Mouse (Mus musculus) embryonic facial prominence, embryonic 15.5 days (tissue): ENCODE measurements around the gene Ptx4. TPM values are rescaled to one million over a fixed set of nuclear protein-coding genes. Genes with fewer than 3 reads are reported as not detected.
"Not testable (repeated sequence)": the region's sequence is repeated elsewhere in the genome, so short reads cannot be mapped to it uniquely, and the experiment has no call there.

Experiments used
- ATAC-seq: fragments of 200-750 bp; cut with Nextera tagmentation; 2 replicates; pipeline ENCODE4 v1.8.0; 2017; ENCODE audit warnings: low read depth, moderate TSS enrichment; ENCODE audit not compliant: insufficient number of reproducible peaks, low FRiP score, low TSS enrichment
- H3K27ac ChIP-seq: fragments of 300-500 bp; sonication (generic); replicated peaks from 2 replicates; pipeline ENCODE4 v1.5.1; 2015; ENCODE audit warnings: mild to moderate bottlenecking, inconsistent platforms
- H3K27me3 ChIP-seq: fragments of 300-500 bp; sonication (generic); 2 replicates; pipeline ENCODE4 v1.6.1; 2015; ENCODE audit warnings: inconsistent platforms
- H3K36me3 ChIP-seq: fragments of 300-500 bp; sonication (generic); 2 replicates; pipeline ENCODE4 v1.6.1; 2015; ENCODE audit warnings: mild to moderate bottlenecking, inconsistent platforms
- H3K4me1 ChIP-seq: fragments of 300-500 bp; sonication (generic); 2 replicates; pipeline ENCODE4 v1.6.1; 2015; ENCODE audit warnings: inconsistent platforms
- H3K4me2 ChIP-seq: fragments of 300-500 bp; sonication (generic); replicated peaks from 2 replicates; pipeline ENCODE4 v1.6.1; 2015; ENCODE audit warnings: mild to moderate bottlenecking, inconsistent platforms
- H3K4me3 ChIP-seq: fragments of 300-500 bp; sonication (generic); replicated peaks from 2 replicates; pipeline ENCODE4 v1.5.1; 2015; ENCODE audit warnings: mild to moderate bottlenecking, inconsistent platforms
- H3K9ac ChIP-seq: fragments of 300-500 bp; sonication (generic); 2 replicates; pipeline ENCODE4 v1.6.1; 2015; ENCODE audit warnings: inconsistent platforms
- H3K9me3 ChIP-seq: fragments of 300-500 bp; sonication (generic); replicated peaks from 2 replicates; pipeline ENCODE4 v1.6.1; 2016; ENCODE audit warnings: inconsistent platforms
- WGBS: fragments of 180-500 bp; shearing (Covaris S2); methylation state at CpG from one replicate; pipeline ENCODE4 v1.1.7; 2015; 5-methylcytosine and 5-hydroxymethylcytosine counted together
- polyA plus RNA-seq: library from polyadenylated mRNA; unstranded; fragments of >200 nt; fragmentation: Nextera tagmentation; extraction: Ambion mirVana; gene quantifications from 2 replicates; pipeline ENCODE4 v1.2.1, GENCODE M21; 2015

Gene Ptx4
- polyA plus RNA-seq, 1 experiment from 2014 or later: 2.2 TPM

GRCm38 (mm10) chr17:25115664-25116432 is 4.7 kb upstream of the Ptx4 start, which contains the start of gene Telo2:
Gene Telo2, minus strand, starts transcription at chr17:25115967.
- 4% methylated on average over 40 of the region's 40 CpGs for WGBS
- H3K9ac ChIP-seq: peak within 1 kb of the TSS; percentile 65
- peak within 1 kb of the TSS; percentile 95 for H3K27ac ChIP-seq
- H3K9me3 ChIP-seq: no peaks in the 10 kb centered on the region
- no peaks in the 10 kb centered on the region for H3K27me3 ChIP-seq
- peak; percentile 89 for ATAC-seq
- peak within 1 kb of the TSS; percentile 67 for H3K4me3 ChIP-seq
- H3K4me2 ChIP-seq: peak within 1 kb of the TSS; percentile 94
- H3K36me3 ChIP-seq: peaks cover 22% of the 10 kb centered on the region
- peaks cover 17% of the 10 kb centered on the region for H3K4me1 ChIP-seq

DNA sequence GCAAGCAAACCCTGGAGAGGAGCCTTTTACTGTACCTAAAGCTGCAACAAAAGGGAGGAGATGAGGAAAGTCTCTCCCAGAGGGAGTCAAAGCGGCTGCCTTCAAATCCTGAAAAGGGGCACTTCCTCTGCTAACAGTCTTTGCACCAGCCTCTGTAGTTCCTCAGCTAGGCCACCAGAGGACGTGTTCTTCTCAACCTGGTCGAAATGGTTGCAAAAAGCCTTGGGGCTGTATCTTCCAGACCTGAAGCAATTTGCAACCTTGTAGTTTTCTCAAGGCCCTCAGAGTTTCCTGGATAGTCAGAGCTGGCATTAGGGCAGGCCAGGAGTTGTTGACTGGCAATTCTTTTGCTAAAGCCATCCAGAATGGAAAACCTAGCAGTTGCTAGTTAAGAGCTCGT is 3.3 kb upstream of the Ptx4 start:
- H3K4me1 ChIP-seq: peaks cover 17% of the 10 kb centered on the region
- no peak for ATAC-seq
- 38% methylated on average over 4 of the region's 4 CpGs for WGBS

GRCm38 (mm10) chr17:25123979-25124378 is 3.4 kb downstream of the Ptx4 start:
- Histone ChIP-seq H3K4me2 (no peak overlapping the region), H3K27ac (no peak overlapping the region), H3K27me3 (no peaks in the 10 kb centered on the region; the same call in 1 of the 2 replicates), H3K9me3 (no peaks in the 10 kb centered on the region), H3K36me3 (no peaks in the 10 kb centered on the region), H3K9ac (no peak overlapping the region), H3K4me3 (no peak overlapping the region), H3K4me1 (0 out of 2 replicates have a peak, but pooled peaks cover 3% of the 10 kb centered on the region)
- 33% methylated on average over 7 of the region's 7 CpGs for WGBS
- ATAC-seq: no peak

More for the DNA sequence above, 3.3 kb upstream of the Ptx4 start:
- Histone ChIP-seq H3K27ac (no peak overlapping the region), H3K4me2 (no peak overlapping the region), H3K9ac (no peak overlapping the region), H3K9me3 (no peaks in the 10 kb centered on the region), H3K27me3 (no peaks in the 10 kb centered on the region), H3K36me3 (peaks cover 14% of the 10 kb centered on the region), H3K4me3 (no peak overlapping the region)

DNA sequence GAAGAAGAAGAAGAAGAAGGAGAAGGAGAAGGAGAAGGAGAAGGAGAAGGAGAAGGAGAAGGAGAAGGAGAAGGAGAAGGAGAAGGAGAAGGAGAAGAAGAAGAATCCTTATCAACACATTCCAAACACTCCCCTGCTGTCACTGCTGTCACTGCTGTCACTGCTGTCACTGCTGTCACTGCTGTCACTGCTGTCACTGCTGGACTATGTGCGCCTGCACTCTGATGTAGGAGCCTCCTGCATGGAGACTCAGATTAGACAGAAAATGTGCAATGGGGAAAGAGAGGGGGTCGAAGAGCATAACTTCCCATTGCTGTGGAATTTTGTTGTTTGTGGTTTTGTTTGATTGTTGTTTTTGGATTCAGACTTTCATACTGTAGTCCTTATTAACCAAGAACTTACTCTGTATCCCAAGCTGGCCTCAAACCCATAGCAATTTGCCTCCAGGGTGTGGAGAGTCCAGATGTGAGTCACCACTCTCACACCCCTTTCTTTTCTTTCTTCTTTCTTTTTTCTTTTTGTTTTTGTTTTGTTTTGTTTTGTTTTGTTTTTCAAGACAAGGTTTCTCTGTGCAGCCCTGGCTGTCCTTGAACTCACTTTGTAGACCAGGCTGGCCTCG is 5.0 kb downstream of the Ptx4 start:
- WGBS: 68% methylated on average over 3 of the region's 3 CpGs

DNA sequence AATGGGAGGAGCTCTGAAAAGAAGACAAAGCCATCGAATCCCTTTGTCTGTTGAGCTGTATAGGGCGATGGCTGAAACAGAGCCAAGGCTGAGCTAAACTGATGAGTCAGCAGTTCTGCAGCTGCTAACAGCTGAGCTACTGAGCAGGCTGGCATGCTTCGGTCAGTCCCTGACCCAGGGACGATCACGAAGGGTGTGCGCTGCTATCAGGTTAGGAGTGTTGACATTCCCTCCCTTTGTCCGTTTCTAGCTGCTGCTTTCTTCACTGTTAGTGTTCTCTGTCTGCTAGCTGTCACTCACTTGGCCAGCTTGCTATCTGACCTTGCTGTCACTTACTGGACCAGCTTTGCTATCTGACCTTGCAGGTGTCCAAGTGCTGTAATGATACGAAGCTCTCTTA is 6.5 kb downstream of the Ptx4 start:
- H3K27me3 ChIP-seq: no peaks in the 10 kb centered on the region; the same call in 1 of the 2 replicates
- no peaks in the 10 kb centered on the region for H3K9me3 ChIP-seq
- no peaks in the 10 kb centered on the region for H3K36me3 ChIP-seq
- no peak overlapping the region for H3K9ac ChIP-seq
- no peaks in the 10 kb centered on the region for H3K4me1 ChIP-seq
- no peak overlapping the region for H3K4me3 ChIP-seq
- ATAC-seq: no peak
- 64% methylated on average over 8 of the region's 8 CpGs for WGBS
- no peak overlapping the region for H3K27ac ChIP-seq
- H3K4me2 ChIP-seq: no peak overlapping the region

More for the DNA sequence above, 5.0 kb downstream of the Ptx4 start:
- not testable (repeated sequence) for H3K4me3 ChIP-seq, H3K27me3 ChIP-seq, H3K9ac ChIP-seq, H3K27ac ChIP-seq, H3K4me1 ChIP-seq, H3K9me3 ChIP-seq, H3K4me2 ChIP-seq, H3K36me3 ChIP-seq, ATAC-seq

DNA sequence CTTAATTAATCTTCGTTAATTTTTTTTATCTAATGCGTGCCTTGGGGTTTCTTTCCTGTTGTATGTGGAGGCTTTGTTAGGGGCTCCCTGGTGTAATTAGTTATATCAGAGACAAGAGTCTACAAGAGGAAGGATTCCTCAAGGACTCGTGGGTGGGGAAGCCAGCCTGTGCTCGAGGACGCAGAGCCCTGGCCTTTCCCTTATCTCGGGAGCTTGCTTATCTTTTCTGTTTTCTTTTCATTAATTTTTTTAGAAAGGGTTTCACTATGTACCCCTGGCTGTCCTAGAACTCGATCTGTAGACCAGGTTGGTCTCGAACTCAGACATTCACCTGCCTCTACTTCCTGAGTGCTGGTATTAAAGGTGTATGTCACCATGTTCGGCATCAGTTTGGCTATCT is 7.1 kb downstream of the Ptx4 start:
- H3K9ac ChIP-seq: no peak overlapping the region
- H3K27me3 ChIP-seq: no peaks in the 10 kb centered on the region; the same call in 1 of the 2 replicates
- 74% methylated on average over 9 of the region's 9 CpGs for WGBS
- no peaks in the 10 kb centered on the region for H3K36me3 ChIP-seq
- no peaks in the 10 kb centered on the region for H3K9me3 ChIP-seq
- H3K4me3 ChIP-seq: no peak overlapping the region
- no peak overlapping the region for H3K4me2 ChIP-seq
- no peak for ATAC-seq
- H3K4me1 ChIP-seq: no peaks in the 10 kb centered on the region
- no peak overlapping the region for H3K27ac ChIP-seq

GRCm38 (mm10) chr17:25130060-25130459 is 9.5 kb downstream of the Ptx4 start:
- ATAC-seq: no peak

GRCm38 (mm10) chr17:25133275-25133698 is 12.7 kb downstream of the Ptx4 start, which contains the start of gene Clcn7:
Gene Clcn7, plus strand, starts transcription at chr17:25133391.
- Histone ChIP-seq H3K9me3 (no peaks in the 10 kb centered on the region), H3K4me1 (peaks cover 15% of the 10 kb centered on the region), H3K9ac (peak within 1 kb of the TSS; percentile 73), H3K4me2 (peak within 1 kb of the TSS; percentile 58), H3K27me3 (no peaks in the 10 kb centered on the region), H3K27ac (0 out of 2 replicates have a peak within 1 kb of the TSS, but pooled peaks have one; percentile 13), H3K36me3 (no peaks in the 10 kb centered on the region), H3K4me3 (peak within 1 kb of the TSS; percentile 88)
- peak; percentile 88 for ATAC-seq
- under 1% methylated on average over 40 of the region's 40 CpGs for WGBS

More at GRCm38 (mm10) chr17:25130060-25130459, 9.5 kb downstream of the Ptx4 start:
- Histone ChIP-seq H3K4me3 (no peak overlapping the region), H3K4me1 (peaks cover 15% of the 10 kb centered on the region), H3K4me2 (no peak overlapping the region), H3K27me3 (no peaks in the 10 kb centered on the region), H3K9ac (no peak overlapping the region), H3K36me3 (no peaks in the 10 kb centered on the region), H3K27ac (no peak overlapping the region), H3K9me3 (no peaks in the 10 kb centered on the region)
- 86% methylated on average over 1 of the region's 1 CpGs for WGBS

- H3K27ac ChIP-seq: no peak overlapping the region
- no peak overlapping the region for H3K4me3 ChIP-seq
- no peaks in the 10 kb centered on the region for H3K36me3 ChIP-seq
- no peak overlapping the region for H3K4me2 ChIP-seq
- WGBS: 84% methylated on average over 6 of the region's 6 CpGs
- no peak overlapping the region for H3K9ac ChIP-seq
- H3K27me3 ChIP-seq: no peaks in the 10 kb centered on the region
- no peaks in the 10 kb centered on the region for H3K9me3 ChIP-seq
- ATAC-seq: no peak
- peaks cover 15% of the 10 kb centered on the region for H3K4me1 ChIP-seq
Measured at GRCm38 (mm10) chr17:25135622-25136021, 15.1 kb downstream of the Ptx4 start.

- no peak overlapping the region for H3K27ac ChIP-seq
- no peak overlapping the region for H3K4me3 ChIP-seq
- H3K4me2 ChIP-seq: no peak overlapping the region
- peaks cover 10% of the 10 kb centered on the region for H3K4me1 ChIP-seq
- H3K27me3 ChIP-seq: no peaks in the 10 kb centered on the region
- no peaks in the 10 kb centered on the region; the same call in 1 of the 2 replicates for H3K36me3 ChIP-seq
- H3K9me3 ChIP-seq: no peaks in the 10 kb centered on the region
- ATAC-seq: no peak
- 89% methylated on average over 1 of the region's 1 CpGs for WGBS
- no peak overlapping the region for H3K9ac ChIP-seq
Measured at GRCm38 (mm10) chr17:25138803-25139202, 18.2 kb downstream of the Ptx4 start.

GRCm38 (mm10) chr17:25139960-25140359 is 19.4 kb downstream of the Ptx4 start:
- Histone ChIP-seq H3K4me3 (no peak overlapping the region), H3K4me1 (no peaks in the 10 kb centered on the region), H3K36me3 (peaks cover under 1% of the 10 kb centered on the region; the same call in 1 of the 2 replicates), H3K9ac (no peak overlapping the region), H3K27me3 (no peaks in the 10 kb centered on the region), H3K4me2 (no peak overlapping the region), H3K9me3 (no peaks in the 10 kb centered on the region), H3K27ac (no peak overlapping the region)
- 63% methylated on average over 4 of the region's 4 CpGs for WGBS
- no peak for ATAC-seq
